Mouse (Mus musculus) gastrocnemius, postnatal 14 days (tissue): Measurements from ENCODE around the gene Fbxw5. TPM values are rescaled to one million over a fixed set of nuclear protein-coding genes. Genes with fewer than 3 reads are reported as not detected.
A peak's percentile ranks its signal among the peaks of the same experiment; 100 is the strongest.

ENCODE experiments used
- DNase-seq: peaks from one replicate; pipeline ENCODE4 v3.0.0; 2021; ENCODE audit warnings: mixed read lengths
- intact Hi-C: fragments of 180-260 bp; cut with DNase I; formaldehyde crosslinking; loops from one replicate; pipeline ENCODE4 v1.15.1; 2025; ENCODE audit warnings: low total_unique reads
- long read RNA-seq, 2 experiments: library from polyadenylated mRNA; stranded (forward); transcript quantifications; one replicate each; pipeline ENCODE4 v2.0.0; 2021
- total RNA-seq, 2 experiments: library from RNA; stranded (reverse); gene quantifications; 2 replicates each; pipeline ENCODE4 v1.2.3; 2021

Fbxw5 gene
- total RNA-seq, result 10 to 100 TPM; 68.6 to 70.5 TPM
- long read RNA-seq, experiment 1, transcript Fbxw5-201 (9 exons, 2,388 nt), result major isoform, 138 of 189 reads
- long read RNA-seq, experiment 1, partial matches to known transcripts, result 22 of 189 reads
- long read RNA-seq, experiment 1, other reads (novel, unspliced or antisense), result 29 of 189 reads
- long read RNA-seq, experiment 2, transcript Fbxw5-201 (9 exons, 2,388 nt), result major isoform, 153 of 206 reads
- long read RNA-seq, experiment 2, partial matches to known transcripts, result 19 of 206 reads
- long read RNA-seq, experiment 2, other reads (novel, unspliced or antisense), result 33 of 206 reads

DNA sequence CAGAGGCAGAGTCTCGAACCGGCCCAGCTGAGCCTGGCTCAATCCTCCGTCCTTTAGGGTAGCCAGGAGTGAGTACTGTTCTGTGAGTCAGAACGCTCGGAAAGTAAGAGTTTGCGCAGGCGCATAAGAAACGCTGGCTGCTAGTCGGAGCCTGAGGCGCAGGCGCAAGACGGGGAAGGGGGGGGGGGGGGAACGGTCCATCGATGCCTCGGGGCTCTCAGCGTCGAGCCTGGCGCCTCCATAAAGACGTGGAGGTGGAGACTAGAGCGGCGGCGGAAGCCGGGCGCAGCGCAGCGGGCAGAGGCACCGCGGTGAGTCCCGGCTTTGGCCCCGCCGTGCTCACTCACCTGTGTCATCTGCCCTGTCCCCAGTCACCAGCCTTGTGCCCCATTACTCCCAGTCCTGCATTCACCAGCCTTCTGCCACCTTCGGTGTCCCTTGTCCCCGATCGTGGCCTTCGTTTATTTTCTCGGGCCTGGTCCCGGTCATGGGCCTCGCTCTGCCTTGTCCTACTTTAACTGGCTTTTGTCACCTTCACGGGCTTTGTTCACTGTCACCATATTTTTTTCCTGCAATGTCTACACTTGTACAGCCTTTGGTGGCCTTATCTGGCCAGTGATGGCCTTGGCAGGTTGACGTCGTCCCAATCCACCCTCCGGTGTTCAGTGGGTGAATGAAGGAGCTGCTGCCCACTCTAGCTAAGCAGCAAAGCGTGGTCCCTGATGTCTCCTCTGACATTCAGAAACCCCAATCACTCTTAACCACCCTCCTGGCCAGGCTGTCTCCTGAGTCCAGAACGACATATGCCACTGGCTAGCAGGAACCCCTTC, at the start of gene Fbxw5:
Fbxw5 (plus strand) TSS at position 175 of the 830 bp plus-strand sequence.
- peak; percentile 90 for DNase-seq
- intact Hi-C loops, result no loop called here

DNA sequence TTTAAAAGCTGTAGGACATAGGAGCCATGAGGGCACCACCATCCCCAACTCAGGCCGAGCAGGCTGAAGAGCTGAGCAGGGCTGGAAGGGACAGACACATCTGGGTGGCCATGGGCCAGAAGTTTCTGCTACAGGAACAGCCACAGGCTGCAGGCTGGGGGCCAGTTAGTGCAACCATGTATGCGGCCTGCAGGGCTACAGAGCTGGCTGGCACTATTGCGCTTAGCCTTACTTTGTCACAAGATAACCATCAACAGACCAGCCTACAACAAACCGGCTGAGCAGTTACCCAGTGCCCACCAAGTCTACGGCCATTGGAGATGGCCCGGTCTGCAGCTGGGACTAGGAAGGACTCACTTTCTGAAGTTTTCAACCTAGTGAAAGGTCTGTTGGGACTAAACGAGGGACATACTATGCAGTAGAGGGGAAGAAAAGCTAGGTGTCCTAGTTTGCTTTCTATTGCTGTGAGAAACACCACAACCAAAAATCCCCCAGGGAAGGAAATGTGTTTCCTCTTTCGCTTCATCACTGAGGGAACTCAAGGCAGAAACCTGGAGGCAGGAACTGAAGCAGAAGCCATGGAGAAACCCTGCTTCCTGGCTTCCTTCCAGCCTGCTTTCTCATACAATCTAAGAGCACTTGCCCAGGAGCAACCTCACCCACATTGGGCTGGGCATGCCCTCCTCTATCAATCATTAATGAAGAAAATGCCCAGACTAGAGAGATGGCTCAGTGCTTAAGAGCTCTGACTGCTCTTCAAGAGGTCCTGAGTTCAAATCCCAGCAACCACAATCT, 49.5 kb upstream of the Fbxw5 start:
- no peak for DNase-seq
- intact Hi-C loops, result no loop called here

DNA sequence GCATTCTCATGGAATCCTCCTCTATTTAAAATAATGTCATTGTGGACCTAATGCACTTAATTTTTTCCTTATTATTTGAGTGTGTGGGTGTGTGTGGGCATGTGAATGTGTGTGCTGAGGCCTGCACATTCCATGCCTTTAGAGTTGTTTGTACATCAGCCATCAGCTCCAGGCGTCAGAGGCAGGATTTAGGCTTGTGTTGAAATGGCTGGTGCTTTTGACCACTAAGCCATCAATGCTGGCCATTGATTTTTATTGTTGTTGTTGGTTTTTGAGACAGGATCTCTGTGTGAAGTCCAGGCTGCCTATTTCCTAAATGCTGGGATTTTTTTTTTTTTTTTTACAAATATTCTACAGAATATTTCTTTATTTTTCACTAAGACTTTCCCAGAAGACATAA, 47.6 kb upstream of the Fbxw5 start:
- intact Hi-C loops, result no loop called here
- DNase-seq, result no peak

DNA sequence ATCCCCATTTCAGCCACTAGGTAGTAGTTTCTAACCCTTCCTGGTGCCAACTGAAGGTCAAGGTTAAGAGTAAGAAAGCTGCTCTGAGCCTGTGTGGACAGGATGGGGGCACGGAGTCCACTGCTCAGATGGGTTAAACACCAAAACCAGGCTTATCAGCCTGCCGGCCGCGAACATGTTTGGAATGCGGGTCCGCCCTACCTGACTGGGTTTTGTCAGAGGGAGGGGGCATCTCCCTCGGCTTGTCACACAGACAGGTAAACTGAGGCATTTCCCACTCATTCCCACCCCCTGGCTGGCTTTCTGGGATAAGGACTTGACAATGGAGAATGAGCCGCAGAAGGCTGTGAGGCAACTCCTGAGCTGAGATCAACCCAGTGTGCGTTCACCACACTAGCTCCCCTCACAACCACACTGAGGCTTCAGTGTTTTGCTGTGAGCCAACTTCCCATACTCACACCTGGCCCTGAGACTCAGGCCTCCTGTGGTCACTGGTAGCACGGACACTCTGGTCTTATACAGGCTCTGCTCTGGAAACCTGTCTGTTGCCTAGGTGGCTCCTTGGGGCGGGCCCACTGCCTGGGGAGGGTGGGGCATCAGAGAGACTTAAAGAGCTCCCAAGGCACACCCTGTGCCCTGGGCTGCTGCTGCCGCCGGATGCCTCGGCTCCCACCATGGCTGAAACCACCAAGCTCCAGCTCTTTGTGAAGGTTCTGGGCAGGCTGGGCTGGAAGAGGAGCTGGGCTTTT, 44.2 kb upstream of the Fbxw5 start, which contains the start of gene Clic3:
Clic3 (plus strand) TSS at position 634 of the 749 bp plus-strand sequence.
- DNase-seq, result no peak

DNA sequence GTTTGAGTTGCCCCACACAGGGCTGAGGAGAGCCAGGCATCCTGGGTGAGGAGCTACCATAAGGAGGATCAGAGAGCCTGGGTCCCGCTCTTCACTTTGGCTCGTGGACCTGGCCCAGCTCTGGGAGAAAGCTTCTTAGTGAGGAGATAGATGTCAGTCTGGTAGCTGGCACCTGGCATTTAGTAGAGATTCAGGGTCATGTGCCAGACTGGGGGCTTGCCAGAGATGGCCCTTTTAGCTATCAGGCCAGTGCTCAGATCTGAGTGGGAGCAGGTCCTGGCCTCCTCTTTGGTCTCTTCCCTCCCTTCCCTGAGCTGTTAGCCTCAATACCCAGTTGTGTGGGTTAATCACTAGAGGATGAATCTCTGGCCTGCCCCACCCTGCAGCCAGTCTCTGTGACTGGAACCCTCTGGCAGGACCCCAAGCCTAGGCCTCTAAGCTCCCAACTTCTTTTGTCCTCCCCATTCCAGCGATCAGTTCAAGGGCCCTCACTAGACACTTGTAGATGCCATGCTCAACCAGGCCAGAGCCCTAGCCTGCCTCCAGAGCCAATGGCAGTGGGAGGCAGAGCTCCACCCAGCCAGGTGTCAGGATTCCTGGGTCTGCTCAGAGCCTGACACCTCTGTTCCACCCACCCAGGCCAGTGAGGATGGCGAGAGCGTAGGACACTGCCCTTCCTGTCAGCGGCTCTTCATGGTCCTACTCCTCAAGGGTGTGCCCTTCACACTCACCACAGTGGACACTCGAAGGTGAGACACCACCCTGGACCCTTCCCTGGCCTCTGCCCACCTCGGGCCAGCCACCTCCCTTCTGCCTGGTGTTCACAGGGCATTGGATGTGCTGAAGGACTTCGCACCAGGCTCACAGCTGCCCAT, 43.3 kb upstream of the Fbxw5 start:
- intact Hi-C loops, result no loop called here
- DNase-seq, result no peak

More for the DNA sequence above, 44.2 kb upstream of the Fbxw5 start, which contains the start of gene Clic3:
- intact Hi-C loops, result no loop called here

DNA sequence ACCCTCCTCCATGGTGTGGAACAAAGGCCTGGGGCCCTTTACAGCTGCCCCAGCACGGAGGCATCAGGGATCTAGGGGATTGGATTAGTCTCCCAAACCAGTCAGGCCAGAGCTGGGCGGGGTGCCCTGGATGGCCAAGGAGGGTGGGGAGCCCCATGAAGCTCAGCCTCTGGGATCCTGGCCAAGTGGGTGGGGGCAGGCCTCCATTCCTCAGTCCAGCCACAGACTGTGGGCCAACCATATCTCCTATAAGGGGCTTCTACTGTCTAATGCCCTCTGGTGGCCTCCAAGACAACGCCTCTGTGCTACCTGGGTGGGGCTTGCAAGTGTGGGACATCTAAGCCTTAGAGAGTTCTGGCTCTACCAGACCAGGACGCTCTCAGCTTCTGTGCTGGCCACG, 41.6 kb upstream of the Fbxw5 start:
- peak; percentile 79 for DNase-seq
- intact Hi-C loops, result no loop called here

DNA sequence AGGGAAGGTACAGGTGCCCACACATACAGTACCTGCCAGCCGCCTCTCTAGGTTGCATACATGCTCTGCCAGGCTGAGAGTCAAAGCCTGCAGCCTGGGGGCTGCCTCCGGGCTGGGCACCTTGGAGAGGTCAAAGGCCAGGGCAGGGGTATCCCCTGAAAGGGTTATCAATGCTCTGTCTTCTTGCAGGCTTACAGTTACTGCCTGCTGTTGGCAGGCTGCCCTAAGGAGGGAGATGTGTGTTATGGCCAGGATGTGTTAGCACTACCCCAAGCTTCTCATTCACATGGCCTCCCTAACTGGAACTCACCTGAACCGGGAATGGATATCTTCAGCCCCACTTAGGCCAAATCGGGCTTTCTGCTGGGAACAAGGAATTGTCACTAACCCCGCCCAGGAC, 40.4 kb upstream of the Fbxw5 start:
- intact Hi-C loops, result no loop called here
- DNase-seq, result peak; percentile 28

DNA sequence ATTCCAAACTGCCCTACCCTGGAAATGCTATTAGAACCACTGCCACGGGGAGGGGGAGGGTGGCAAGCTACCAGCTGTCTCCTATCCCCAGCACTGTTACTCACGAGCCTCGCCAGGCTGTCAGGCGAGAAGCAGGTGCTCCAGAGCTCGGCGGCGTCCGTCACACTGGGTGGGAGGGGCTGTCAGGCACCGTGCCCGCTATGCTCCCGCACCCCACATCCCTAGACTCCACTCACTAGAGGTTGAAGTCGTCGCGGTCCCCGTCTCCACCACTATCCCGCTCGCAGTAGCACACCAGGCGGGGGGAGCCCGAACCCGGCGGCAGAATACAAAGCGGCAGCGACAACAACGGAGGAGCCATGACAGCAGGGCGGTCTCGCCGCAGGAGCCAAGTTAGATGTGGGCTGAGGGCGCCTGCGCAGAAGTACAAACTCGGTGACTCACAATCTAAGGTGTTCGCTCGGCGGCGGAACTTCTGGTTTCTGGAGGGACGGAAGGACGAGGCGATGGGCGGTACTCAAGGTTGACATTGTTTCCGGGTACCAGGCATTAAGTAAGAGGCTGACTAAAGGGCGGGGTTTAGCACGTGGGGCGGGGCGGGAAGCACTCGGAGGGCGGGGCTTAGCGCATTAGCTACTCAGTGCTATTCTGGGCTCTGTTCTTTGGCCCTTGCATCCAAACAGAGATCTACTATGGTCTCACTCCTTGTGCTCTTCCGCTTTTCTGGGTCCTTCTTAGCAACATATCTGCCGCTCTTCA, 39.8 kb upstream of the Fbxw5 start, which contains the start of gene Paxx:
Paxx (minus strand) TSS at position 544 of the 759 bp plus-strand sequence.
- DNase-seq, result peak; percentile 92
- intact Hi-C loops, result no loop called here

DNA sequence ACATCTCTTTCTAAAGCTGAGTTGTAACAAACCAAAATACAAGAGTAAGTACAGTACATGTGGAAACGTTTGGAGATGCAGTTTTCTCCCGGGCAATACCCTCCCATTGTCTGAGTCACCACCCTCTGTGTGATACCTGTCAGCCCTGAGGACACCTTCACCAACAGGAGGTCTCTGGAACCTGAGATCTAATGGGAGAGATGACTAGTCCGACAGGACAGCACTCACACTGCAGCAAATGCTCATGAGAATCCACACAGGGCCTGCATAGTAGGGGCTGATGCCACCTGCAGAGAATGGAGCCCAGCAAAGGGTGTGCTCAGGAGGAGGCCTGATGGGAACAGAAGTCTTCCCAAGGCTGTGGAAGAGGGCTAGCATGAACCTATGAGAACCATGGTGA, 39.1 kb upstream of the Fbxw5 start:
- DNase-seq, result no peak
- intact Hi-C loops, result no loop called here

DNA sequence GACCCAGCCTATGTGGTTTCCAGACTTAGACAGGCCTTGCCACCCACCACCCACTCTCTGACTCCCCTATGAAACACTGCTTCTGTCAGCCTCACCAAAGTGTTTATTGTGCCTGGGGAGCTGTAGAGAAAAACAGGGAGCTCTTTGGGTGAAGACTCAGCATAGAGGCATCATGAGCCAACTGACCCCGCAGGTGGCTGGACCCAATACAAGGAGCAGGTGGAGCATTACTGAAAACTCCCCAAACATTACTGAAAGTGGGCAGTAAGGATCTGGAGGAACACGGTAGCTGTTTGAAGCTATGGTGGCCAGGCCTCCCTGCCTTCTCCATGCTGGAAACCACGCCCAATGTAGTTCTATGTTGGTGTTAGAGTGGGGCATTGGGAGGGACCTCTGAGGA, 36.9 kb upstream of the Fbxw5 start:
- intact Hi-C loops, result no loop called here

DNA sequence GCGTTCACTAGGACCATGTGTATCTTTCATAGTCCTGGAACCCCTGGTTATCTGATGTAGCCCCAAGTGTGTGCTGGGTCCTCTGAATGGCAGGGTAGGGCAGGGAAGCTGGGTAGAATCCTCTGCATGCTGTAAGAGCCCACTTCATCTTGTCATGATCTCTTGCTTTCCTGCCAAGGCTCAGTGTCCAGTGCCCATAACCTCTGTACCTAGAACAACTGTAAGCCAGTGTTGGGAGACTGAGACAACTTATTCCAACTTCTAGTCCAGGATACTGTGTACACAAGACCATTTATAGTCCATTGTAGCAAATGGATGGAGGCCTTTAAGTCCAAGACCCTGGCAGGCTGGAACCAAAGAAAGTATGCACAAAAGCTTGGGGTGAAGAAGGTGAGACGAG, 35.3 kb upstream of the Fbxw5 start:
- no peak for DNase-seq
- intact Hi-C loops, result no loop called here

More for the DNA sequence above, 36.9 kb upstream of the Fbxw5 start:
- DNase-seq, result no peak

DNA sequence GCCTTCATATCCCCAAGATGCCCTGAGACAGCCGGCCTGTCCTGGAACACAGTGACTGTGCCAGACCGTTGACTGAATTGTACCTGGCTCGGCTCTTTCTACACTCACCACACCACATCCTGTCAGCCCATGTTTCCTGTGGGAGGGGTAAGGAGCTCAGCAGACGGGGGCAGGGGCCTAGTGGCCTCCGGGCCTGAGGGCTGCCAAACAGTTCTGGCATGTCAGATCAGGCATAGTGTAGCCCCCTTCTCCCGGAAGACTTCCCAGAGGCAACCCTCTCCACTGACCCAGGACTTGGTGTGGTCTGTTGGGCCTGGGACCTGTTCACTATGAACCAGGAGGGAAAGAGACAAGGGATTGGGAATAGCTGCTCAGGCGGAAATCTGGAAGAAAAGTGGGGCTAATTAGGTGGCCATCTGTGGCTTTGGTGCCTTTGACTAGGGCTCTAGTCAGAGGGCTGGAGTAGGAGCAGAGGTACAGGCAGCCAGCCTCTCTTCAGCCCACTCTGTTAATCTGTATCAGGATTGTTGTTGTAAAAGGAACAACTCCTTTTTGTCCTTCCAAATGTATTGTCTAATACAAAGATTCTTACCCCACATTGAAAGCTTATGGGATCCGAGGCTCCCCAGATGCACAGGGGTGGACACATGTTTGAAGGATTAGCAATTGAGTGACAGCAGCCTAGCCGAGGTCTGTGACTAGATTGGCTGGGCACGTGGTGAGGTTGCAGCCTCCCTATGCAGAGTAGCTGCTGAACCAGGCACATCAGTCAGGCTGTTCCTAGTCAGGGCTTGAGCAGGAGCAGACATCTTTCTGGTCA, 34.5 kb upstream of the Fbxw5 start:
- DNase-seq, result no peak
- intact Hi-C loops, result no loop called here

DNA sequence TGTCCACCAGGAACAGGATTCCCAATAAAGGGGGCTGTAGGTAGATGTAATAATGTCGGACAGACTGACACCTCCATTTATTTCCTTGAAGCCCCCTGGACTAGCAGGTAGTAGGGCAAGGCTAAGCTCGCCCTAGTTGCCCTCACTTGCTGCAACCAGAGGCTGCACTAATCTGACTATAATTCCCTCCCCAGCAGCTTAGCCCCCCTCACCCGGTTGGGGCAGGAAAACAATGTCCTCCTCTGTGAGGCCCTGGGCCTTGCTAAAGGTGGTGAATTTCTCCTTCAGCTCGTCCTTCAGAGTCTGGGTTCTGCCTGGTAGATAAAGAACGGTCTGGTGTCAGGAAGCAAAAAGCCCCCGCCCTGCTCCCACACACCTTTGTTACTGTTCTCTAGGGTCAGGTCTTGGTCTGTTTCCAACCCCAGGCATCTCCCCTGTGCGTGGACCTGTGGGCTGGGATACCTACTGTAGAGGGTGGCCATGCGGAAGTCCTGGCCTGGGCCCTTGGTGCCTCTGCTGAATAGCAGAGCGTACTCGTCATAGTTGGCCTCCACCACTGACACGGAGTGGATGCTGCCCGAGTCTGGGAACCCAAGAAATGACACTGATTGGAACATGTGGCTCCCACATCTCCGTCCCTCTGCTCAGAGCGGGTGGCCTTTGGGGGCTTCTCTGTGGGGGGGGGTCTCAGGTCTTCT, 32.8 kb upstream of the Fbxw5 start:
- DNase-seq, result no peak
- intact Hi-C loops, result no loop called here

DNA sequence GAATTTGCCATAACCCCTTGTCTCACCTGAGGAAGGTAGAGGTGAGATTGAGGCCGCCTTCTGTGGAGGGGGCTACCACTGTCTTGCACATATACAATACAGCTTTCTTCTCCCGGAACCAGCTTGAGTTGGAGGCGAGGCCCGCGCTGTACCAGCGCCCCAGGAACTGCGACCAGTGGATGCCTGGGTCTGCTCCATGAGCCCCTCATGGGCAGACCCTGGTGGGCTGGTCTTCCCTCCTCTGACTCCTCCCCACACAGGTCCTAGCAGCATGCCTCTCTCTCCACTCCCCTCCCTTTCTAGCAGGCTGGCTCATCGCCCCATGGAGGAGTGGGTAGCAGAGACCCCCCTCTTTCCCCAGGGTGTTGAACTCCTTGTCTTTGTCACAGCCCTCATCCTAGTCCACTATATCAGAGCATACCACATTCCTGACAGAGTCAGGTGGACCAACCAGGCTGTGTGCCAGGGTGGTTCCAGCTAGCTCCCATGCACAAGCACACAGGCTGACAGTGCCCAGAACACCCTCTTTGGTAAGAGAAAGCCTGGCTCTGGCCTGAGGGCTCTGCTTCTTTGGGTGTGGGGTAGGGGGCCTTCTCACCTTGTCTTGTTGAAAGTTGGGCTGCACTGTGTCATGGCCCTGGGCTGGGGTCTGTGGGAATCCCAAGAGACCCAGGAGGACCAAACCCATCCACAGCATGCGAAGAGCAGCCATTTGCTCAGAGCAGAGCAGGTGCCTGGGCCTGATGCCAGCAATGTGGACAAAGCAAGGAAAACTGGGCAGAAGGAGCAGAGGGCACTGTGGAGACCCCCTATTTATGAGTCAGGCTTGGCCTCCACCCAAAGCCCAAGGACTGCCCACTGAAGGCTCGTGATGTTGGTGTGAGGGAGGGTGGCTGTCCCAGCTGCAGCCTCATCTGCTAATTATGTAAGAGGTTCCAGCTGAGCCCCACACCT, 31.3 kb upstream of the Fbxw5 start:
- DNase-seq, result no peak

DNA sequence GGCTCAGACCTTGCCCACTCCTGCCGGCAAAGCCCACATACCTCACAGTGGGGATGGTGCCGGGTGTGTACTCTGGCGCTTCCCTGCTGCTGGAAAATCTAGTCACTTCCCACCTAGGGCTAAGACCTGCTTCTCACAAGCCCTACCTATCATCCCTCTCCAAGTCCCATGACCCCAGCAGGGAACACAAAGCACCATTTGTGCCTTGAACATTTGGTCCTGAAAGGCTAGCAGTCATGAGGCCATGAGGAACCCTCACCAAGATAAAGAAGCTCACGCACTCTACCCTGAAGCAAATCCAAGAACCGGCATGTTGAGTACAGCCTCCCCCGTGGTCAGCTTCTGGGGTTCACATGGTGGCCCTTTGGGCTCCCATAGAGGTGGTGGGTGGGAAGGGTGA, 30.6 kb upstream of the Fbxw5 start, which contains the start of gene Ptgds:
Ptgds (minus strand) TSS at position 78 of the 400 bp plus-strand sequence.
- intact Hi-C loops, result no loop called here
- no peak for DNase-seq

More for the DNA sequence above, 31.3 kb upstream of the Fbxw5 start:
- intact Hi-C loops, result no loop called here
